Mouse (Mus musculus) olfactory bulb, adult 2 months (tissue): ENCODE measurements around the gene Btbd9. TPM values are rescaled to one million over a fixed set of nuclear protein-coding genes. Genes with fewer than 3 reads are reported as not detected.

Experiments used
- H3K27ac ChIP-seq: fragments of 200-500 bp; 2 replicates; pipeline ENCODE4 v1.5.1; 2012; ENCODE audit warnings: low read depth, low read length; ENCODE audit not compliant: insufficient read depth
- H3K4me1 ChIP-seq: fragments of 200-500 bp; 2 replicates; pipeline ENCODE4 v1.6.1; 2012; ENCODE audit warnings: low read length; ENCODE audit not compliant: control insufficient read depth, insufficient read depth
- H3K4me3 ChIP-seq: fragments of 200-500 bp; 2 replicates; pipeline ENCODE4 v1.5.1; 2012; ENCODE audit warnings: mild to moderate bottlenecking, low read depth, low read length, moderate library complexity; ENCODE audit not compliant: insufficient read depth
- CTCF ChIP-seq: fragments of 200-500 bp; IDR thresholded peaks from 2 replicates; pipeline ENCODE4 v1.5.1; 2012; ENCODE audit warnings: low read depth, mild to moderate bottlenecking, low read length, moderate library complexity; ENCODE audit not compliant: insufficient read depth
- POLR2A ChIP-seq: fragments of 200-500 bp; IDR thresholded peaks from 2 replicates; pipeline ENCODE4 v1.6.1; 2012; ENCODE audit warnings: mild to moderate bottlenecking, low read depth, low read length, moderate library complexity; ENCODE audit not compliant: insufficient read depth
- WGBS: fragments of 180-500 bp; shearing (Covaris S2); methylation state at CpG from one replicate; pipeline ENCODE4 v1.1.7; 2018; 5-methylcytosine and 5-hydroxymethylcytosine counted together
- polyA plus RNA-seq: library from polyadenylated mRNA; stranded (reverse); fragments of >200 nt; gene quantifications from 2 replicates; pipeline ENCODE4 v1.2.4, GENCODE M21; 2012; ENCODE audit warnings: low replicate concordance; ENCODE audit not compliant: missing spikeins, insufficient read depth, insufficient read length

Gene Btbd9
- polyA plus RNA-seq, 1 experiment: not detected

- H3K4me3 ChIP-seq: no peak overlapping the region
- H3K27ac ChIP-seq: no peak overlapping the region
- H3K4me1 ChIP-seq: peaks cover 11% of the 10 kb centered on the region
- WGBS: 95% methylated on average over 6 of the region's 6 CpGs
- TF ChIP-seq POLR2A (no peak), CTCF (no peak)
Measured at GRCm38 (mm10) chr17:30334257-30334656, 242.0 kb downstream of the Btbd9 start.

GRCm38 (mm10) chr17:30333136-30333535 is 243.2 kb downstream of the Btbd9 start:
- 78% methylated on average over 4 of the region's 4 CpGs for WGBS
- H3K4me1 ChIP-seq: peaks cover 11% of the 10 kb centered on the region
- H3K27ac ChIP-seq: no peak overlapping the region
- TF ChIP-seq CTCF (no peak), POLR2A (no peak)
- H3K4me3 ChIP-seq: no peak overlapping the region

- 92% methylated on average over 6 of the region's 6 CpGs for WGBS
- Histone ChIP-seq H3K4me3 (no peak overlapping the region), H3K27ac (no peak overlapping the region), H3K4me1 (peaks cover 8% of the 10 kb centered on the region)
- TF ChIP-seq POLR2A: no peak
- TF ChIP-seq CTCF: no peak
Measured at GRCm38 (mm10) chr17:30331380-30331779, 244.9 kb downstream of the Btbd9 start.

GRCm38 (mm10) chr17:30329531-30329930 is 246.8 kb downstream of the Btbd9 start:
- no peak for TF ChIP-seq CTCF
- no peak for TF ChIP-seq POLR2A
- Histone ChIP-seq H3K27ac (no peak overlapping the region), H3K4me1 (no peaks in the 10 kb centered on the region), H3K4me3 (no peak overlapping the region)
- WGBS: 91% methylated on average over 2 of the region's 2 CpGs

GRCm38 (mm10) chr17:30328924-30329323 is 247.4 kb downstream of the Btbd9 start:
- no peak for TF ChIP-seq CTCF
- TF ChIP-seq POLR2A: no peak
- Histone ChIP-seq H3K27ac (no peak overlapping the region), H3K4me1 (no peaks in the 10 kb centered on the region), H3K4me3 (no peak overlapping the region)
- WGBS: 83% methylated on average over 5 of the region's 5 CpGs

GRCm38 (mm10) chr17:30326906-30327305 is 249.4 kb downstream of the Btbd9 start:
- Histone ChIP-seq H3K4me1 (no peaks in the 10 kb centered on the region), H3K27ac (no peak overlapping the region), H3K4me3 (no peak overlapping the region)
- WGBS: 94% methylated on average over 1 of the region's 1 CpGs
- TF ChIP-seq CTCF: no peak

- H3K27ac ChIP-seq: no peak overlapping the region
- no peaks in the 10 kb centered on the region for H3K4me1 ChIP-seq
- TF ChIP-seq CTCF: no peak
- no peak for TF ChIP-seq POLR2A
- H3K4me3 ChIP-seq: no peak overlapping the region
- WGBS: 79% methylated on average over 1 of the region's 1 CpGs
Measured at GRCm38 (mm10) chr17:30320301-30320700, 256.0 kb downstream of the Btbd9 start.

- no peak overlapping the region for H3K27ac ChIP-seq
- 60% methylated on average over 4 of the region's 4 CpGs for WGBS
- H3K4me1 ChIP-seq: peaks cover 10% of the 10 kb centered on the region
- TF ChIP-seq CTCF: no peak
- TF ChIP-seq POLR2A: no peak
- no peak overlapping the region for H3K4me3 ChIP-seq
Measured at GRCm38 (mm10) chr17:30312688-30313087, 263.6 kb downstream of the Btbd9 start.

- no peak overlapping the region for H3K27ac ChIP-seq
- 62% methylated on average over 4 of the region's 4 CpGs for WGBS
- no peak overlapping the region for H3K4me3 ChIP-seq
- TF ChIP-seq POLR2A: no peak
- no peak for TF ChIP-seq CTCF
- peaks cover 21% of the 10 kb centered on the region for H3K4me1 ChIP-seq
Measured at GRCm38 (mm10) chr17:30309627-30310026, 266.7 kb downstream of the Btbd9 start.

- Histone ChIP-seq H3K4me3 (no peak overlapping the region), H3K4me1 (peaks cover 23% of the 10 kb centered on the region), H3K27ac (no peak overlapping the region)
- TF ChIP-seq POLR2A (no peak), CTCF (no peak)
- WGBS: 54% methylated on average over 4 of the region's 4 CpGs
Measured at GRCm38 (mm10) chr17:30308889-30309288, 267.4 kb downstream of the Btbd9 start.
